14 mouse cellular contexts compared by ENCODE assay signal in the genomic region with DNA sequence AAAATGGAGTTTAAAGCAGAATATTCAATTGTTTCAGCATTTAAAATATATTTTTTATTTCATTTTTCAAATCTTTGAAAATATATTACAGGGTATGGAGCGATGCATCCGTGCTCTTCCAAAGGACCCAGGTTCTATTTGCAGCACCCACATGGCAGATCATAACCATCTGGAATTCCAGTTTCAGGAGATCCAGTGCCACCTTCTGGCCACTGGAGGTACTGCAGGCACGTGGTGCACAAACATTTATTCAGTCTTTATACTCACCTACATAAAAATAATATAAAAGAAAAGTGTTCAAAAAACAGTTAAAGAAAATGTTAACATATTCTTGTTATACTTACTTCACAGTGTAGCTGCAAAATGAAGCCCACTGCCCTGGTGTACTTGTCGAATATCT. TPM values are rescaled to one million over a fixed set of nuclear protein-coding genes. Genes with fewer than 3 reads are reported as not detected.
DNase-seq lines count a peak whose midpoint lies in the region; ATAC-seq and TF ChIP-seq lines count a peak whose summit lies in the region.
"Had no signal": no experiment of that assay in that cellular context is flagged by ENCODE, and none has a peak within 500 bp of the region (broad histone marks: within the 10 kb centered on the region; RNA-seq: fewer than 3 reads in every experiment).

No protein-coding gene starts in this region.

- no peak for DNase-seq in hindbrain, postnatal 0 days (ENCODE audit: low spot score)
- peak; percentile 25 for DNase-seq in lung, postnatal 10 days
- DNase-seq in lung, postnatal 25 days (ENCODE audit: low spot score): no peak
- DNase-seq in MEL (ENCODE audit: low read depth, low spot score): peak; percentile 42
- no peak for DNase-seq in urinary bladder, postnatal 36 days (ENCODE audit: low spot score in 2 of 2)
- DNase-seq in forebrain, embryonic 14.5 days (ENCODE audit: low spot score): no peak
- DNase-seq: kidney, postnatal 14 days; layer of hippocampus, postnatal 36 days; thymus, postnatal 25 days had no signal

- TF ChIP-seq EP300 in MEL (IDR thresholded peaks at IDR 0.05; ENCODE audit: low read depth in 1 of 2, low read length in 2 of 2): no peak

- H3K27ac ChIP-seq in hindbrain, postnatal 0 days: no peak overlapping the region
- H3K27ac ChIP-seq in hindbrain, embryonic 13.5 days: no peak overlapping the region
- H3K27ac ChIP-seq in MEL (ENCODE audit: control insufficient read depth, low read depth, low read length): no peak overlapping the region
- no peak overlapping the region for H3K27ac ChIP-seq in small intestine, adult 2 months (ENCODE audit: insufficient read depth, low read depth, low read length)
- no peak overlapping the region for H3K27ac ChIP-seq in forebrain, embryonic 14.5 days (ENCODE audit: low read depth, low read length)
- H3K27ac ChIP-seq: hindbrain, embryonic 14.5 days had no signal

- no peaks in the 10 kb centered on the region; the same call in 1 of the 2 replicates for H3K4me1 ChIP-seq in hindbrain, postnatal 0 days (ENCODE audit: insufficient read depth, low read length)
- H3K4me1 ChIP-seq in hindbrain, embryonic 13.5 days (replicated peaks): peaks cover 26% of the 10 kb centered on the region
- peaks cover 8 to 21% of the 10 kb centered on the region in 2 experiments for H3K4me1 ChIP-seq in MEL (ENCODE audit: control insufficient read depth in 1 of 2, insufficient read depth in 2 of 2, low read length in 2 of 2)
- peaks cover 20% of the 10 kb centered on the region for H3K4me1 ChIP-seq in small intestine, adult 2 months (ENCODE audit: control insufficient read depth, insufficient read depth, insufficient read length, low read length)
- H3K4me1 ChIP-seq in forebrain, embryonic 14.5 days (ENCODE audit: control insufficient read depth, insufficient read depth, low read length): peaks cover 7% of the 10 kb centered on the region; the same call in 1 of the 2 replicates

- H3K36me3 ChIP-seq in hindbrain, postnatal 0 days (ENCODE audit: insufficient read depth, low read length): no peaks in the 10 kb centered on the region
- no peaks in the 10 kb centered on the region for H3K36me3 ChIP-seq in hindbrain, embryonic 13.5 days
- H3K36me3 ChIP-seq in MEL (ENCODE audit: control insufficient read depth in 1 of 2, insufficient read depth in 2 of 2, low read length in 2 of 2): peaks cover 0 to 12% of the 10 kb centered on the region in 2 experiments; a peak in 2 of 4 replicates
- H3K36me3 ChIP-seq in small intestine, adult 2 months (ENCODE audit: control insufficient read depth, insufficient read depth, low read length): no peaks in the 10 kb centered on the region
- H3K36me3 ChIP-seq in forebrain, embryonic 14.5 days (ENCODE audit: control insufficient read depth, insufficient read depth, low read length): no peaks in the 10 kb centered on the region

- peak; percentile 61 for TF ChIP-seq RAD21 in MEL (IDR thresholded peaks at IDR 0.05; ENCODE audit: low read depth, low read length)

- H3K9ac ChIP-seq in hindbrain, postnatal 0 days (replicated peaks; ENCODE audit: low read length): no peak overlapping the region
- H3K9ac ChIP-seq in hindbrain, embryonic 13.5 days: no peak overlapping the region
- no peak overlapping the region for H3K9ac ChIP-seq in MEL (ENCODE audit: control insufficient read depth, low read depth, low read length, poor library complexity, severe bottlenecking)
- H3K9ac ChIP-seq in forebrain, embryonic 14.5 days (ENCODE audit: low read length): no peak overlapping the region
- H3K9ac ChIP-seq: hindbrain, embryonic 14.5 days had no signal

- H3K4me3 ChIP-seq in hindbrain, postnatal 0 days (ENCODE audit: low read length): no peak overlapping the region
- no peak overlapping the region for H3K4me3 ChIP-seq in hindbrain, embryonic 13.5 days
- no peak overlapping the region for H3K4me3 ChIP-seq in MEL (ENCODE audit: control insufficient read depth in 1 of 2, insufficient read depth in 1 of 2, low read depth in 2 of 2, low read length in 2 of 2)
- no peak overlapping the region for H3K4me3 ChIP-seq in small intestine, adult 2 months (ENCODE audit: low read depth, low read length)
- H3K4me3 ChIP-seq in forebrain, embryonic 14.5 days (ENCODE audit: low read depth, low read length): no peak overlapping the region
- H3K4me3 ChIP-seq: megakaryocyte, embryonic 14.5 days had no signal

- H3K27me3 ChIP-seq in hindbrain, postnatal 0 days (ENCODE audit: insufficient read depth, low read length): no peaks in the 10 kb centered on the region
- H3K27me3 ChIP-seq in hindbrain, embryonic 13.5 days: peaks cover 11% of the 10 kb centered on the region; the same call in 1 of the 2 replicates
- H3K27me3 ChIP-seq in MEL (ENCODE audit: control insufficient read depth in 1 of 2, insufficient read depth in 2 of 2, low read length in 2 of 2): no peaks in the 10 kb centered on the region
- H3K27me3 ChIP-seq in small intestine, adult 2 months (ENCODE audit: control insufficient read depth, insufficient read depth, low read length): no peaks in the 10 kb centered on the region
- no peaks in the 10 kb centered on the region for H3K27me3 ChIP-seq in forebrain, embryonic 14.5 days (replicated peaks; ENCODE audit: control insufficient read depth, insufficient read depth, low read length)
- H3K27me3 ChIP-seq: megakaryocyte, embryonic 14.5 days had no signal

- H3K9me3 ChIP-seq in hindbrain, postnatal 0 days (ENCODE audit: low read length): no peaks in the 10 kb centered on the region
- no peaks in the 10 kb centered on the region for H3K9me3 ChIP-seq in hindbrain, embryonic 13.5 days
- no peaks in the 10 kb centered on the region for H3K9me3 ChIP-seq in MEL (replicated peaks; ENCODE audit: insufficient read depth, low read length)
- no peaks in the 10 kb centered on the region for H3K9me3 ChIP-seq in forebrain, embryonic 14.5 days (replicated peaks; ENCODE audit: control insufficient read depth, low read length)

- no peak for TF ChIP-seq POLR2A in MEL (IDR thresholded peaks at IDR 0.05; ENCODE audit: control insufficient read depth in 1 of 2, insufficient read depth in 1 of 2, low read depth in 1 of 2, low read length in 2 of 2, poor library complexity in 1 of 2)
- TF ChIP-seq POLR2A in small intestine, adult 2 months (IDR thresholded peaks at IDR 0.05; ENCODE audit: low read depth, low read length): no peak

- ATAC-seq in hindbrain, postnatal 0 days: no peak
- no peak for ATAC-seq in hindbrain, embryonic 13.5 days (ENCODE audit: low FRiP score)
- ATAC-seq in forebrain, embryonic 14.5 days: no peak

- H3K79me2 ChIP-seq in MEL (ENCODE audit: control insufficient read depth, insufficient read depth, low read length, poor library complexity): no peaks in the 10 kb centered on the region; the same call in 1 of the 2 replicates

- TF ChIP-seq CTCF in hindbrain, postnatal 0 days (IDR thresholded peaks at IDR 0.05; ENCODE audit: low read depth): peak; percentile 59
- peak; percentile 68 to 74 (median 72) for TF ChIP-seq CTCF in MEL (IDR thresholded peaks at IDR 0.05 in 2 of 3, conservative IDR thresholded peaks at IDR 0.05 in 1 of 3; ENCODE audit: control insufficient read depth in 1 of 3, insufficient read depth in 1 of 3, low read depth in 2 of 3, low read length in 3 of 3, poor library complexity in 1 of 3, severe bottlenecking in 1 of 3)
- peak; percentile 70; the same call in 1 of the 2 replicates for TF ChIP-seq CTCF in small intestine, adult 2 months (IDR thresholded peaks at IDR 0.05; ENCODE audit: extremely low read depth, insufficient read length, insufficient replicate concordance, low read depth, low read length)

- H3K4me2 ChIP-seq in hindbrain, postnatal 0 days (ENCODE audit: low read depth, low read length): no peak overlapping the region
- H3K4me2 ChIP-seq in hindbrain, embryonic 13.5 days: no peak overlapping the region
- H3K4me2 ChIP-seq in forebrain, embryonic 14.5 days (ENCODE audit: low read length): no peak overlapping the region
- H3K4me2 ChIP-seq: hindbrain, embryonic 14.5 days had no signal

- WGBS in hindbrain, postnatal 0 days: 77% methylated on average over 4 of the region's 4 CpGs
- WGBS in hindbrain, embryonic 13.5 days: 77% methylated on average over 4 of the region's 4 CpGs
- 78% methylated on average over 4 of the region's 4 CpGs for WGBS in small intestine, adult 2 months
- WGBS in forebrain, embryonic 14.5 days: 77% methylated on average over 4 of the region's 4 CpGs

RNA-seq across cellular contexts. Expression of gene Cfap45, which starts 2.6 kb away (rescaled TPM):
- 1.0 and 1.2 TPM in 2 replicates for total RNA-seq in hindbrain, postnatal 0 days (2014; rRNA removed)
- 3.7 and 4.5 TPM in 2 replicates for polyA plus RNA-seq in hindbrain, postnatal 0 days (2015; fragmentation: Nextera tagmentation; extraction: Ambion mirVana)
- polyA plus RNA-seq in hindbrain, embryonic 13.5 days (2015; fragmentation: Nextera tagmentation; extraction: Ambion mirVana): 3.7 and 5.2 TPM in 2 replicates
- 0.29 TPM in 1 of 2 replicates, not detected in the other for total RNA-seq in MEL (2012; rRNA removed)
- under 1 TPM in 1 of 2 experiments, not detected in 1; 0.40 TPM for polyA plus RNA-seq in MEL (2012; ENCODE audit: insufficient read depth in 1 of 2, insufficient read length in 2 of 2, low read depth in 1 of 2, low replicate concordance in 2 of 2, missing spikeins in 1 of 2)
- polyA plus RNA-seq in small intestine, adult 2 months (2012; rRNA removed): 0.29 and 1.3 TPM in 2 replicates
- 2.4 and 3.3 TPM in 2 replicates for polyA plus RNA-seq in forebrain, embryonic 14.5 days (2014; fragmentation: Nextera tagmentation; extraction: Ambion mirVana)

RNA-seq across cellular contexts. Expression of gene Tagln2, which starts 18.2 kb away (rescaled TPM):
- 45.1 and 70.2 TPM in 2 replicates for total RNA-seq in hindbrain, postnatal 0 days (2014; rRNA removed)
- 59.2 and 61.6 TPM in 2 replicates for polyA plus RNA-seq in hindbrain, postnatal 0 days (2015; fragmentation: Nextera tagmentation; extraction: Ambion mirVana)
- 67.8 and 72.3 TPM in 2 replicates for polyA plus RNA-seq in hindbrain, embryonic 13.5 days (2015; fragmentation: Nextera tagmentation; extraction: Ambion mirVana)
- 100 and 150 TPM in 2 replicates for total RNA-seq in MEL (2012; rRNA removed)
- 100 to 1,000 TPM; 332 to 581 TPM for polyA plus RNA-seq in MEL (2012; ENCODE audit: insufficient read depth in 1 of 2, insufficient read length in 2 of 2, low read depth in 1 of 2, low replicate concordance in 2 of 2, missing spikeins in 1 of 2)
- polyA plus RNA-seq in small intestine, adult 2 months (2012; rRNA removed): 149 and 284 TPM in 2 replicates
- polyA plus RNA-seq in forebrain, embryonic 14.5 days (2014; fragmentation: Nextera tagmentation; extraction: Ambion mirVana): 40.4 and 53.3 TPM in 2 replicates

RNA-seq across cellular contexts. Expression of gene Igsf9, which starts 36.4 kb away (rescaled TPM):
- 17.9 and 33.0 TPM in 2 replicates for total RNA-seq in hindbrain, postnatal 0 days (2014; rRNA removed)
- polyA plus RNA-seq in hindbrain, postnatal 0 days (2015; fragmentation: Nextera tagmentation; extraction: Ambion mirVana): 10.5 and 13.5 TPM in 2 replicates
- polyA plus RNA-seq in hindbrain, embryonic 13.5 days (2015; fragmentation: Nextera tagmentation; extraction: Ambion mirVana): 57.4 and 62.6 TPM in 2 replicates
- 0.12 and 0.13 TPM in 2 replicates for total RNA-seq in MEL (2012; rRNA removed)
- under 1 TPM in 1 of 2 experiments, not detected in 1; 0.38 TPM for polyA plus RNA-seq in MEL (2012; ENCODE audit: insufficient read depth in 1 of 2, insufficient read length in 2 of 2, low read depth in 1 of 2, low replicate concordance in 2 of 2, missing spikeins in 1 of 2)
- 145 and 516 TPM in 2 replicates for polyA plus RNA-seq in small intestine, adult 2 months (2012; rRNA removed)
- 23.5 and 37.8 TPM in 2 replicates for polyA plus RNA-seq in forebrain, embryonic 14.5 days (2014; fragmentation: Nextera tagmentation; extraction: Ambion mirVana)

RNA-seq across cellular contexts. Expression of gene Vsig8, which starts 37.7 kb away (rescaled TPM):
- 1.9 and 2.9 TPM in 2 replicates for total RNA-seq in hindbrain, postnatal 0 days (2014; rRNA removed)
- polyA plus RNA-seq in hindbrain, postnatal 0 days (2015; fragmentation: Nextera tagmentation; extraction: Ambion mirVana): 1.9 and 2.0 TPM in 2 replicates
- polyA plus RNA-seq in hindbrain, embryonic 13.5 days (2015; fragmentation: Nextera tagmentation; extraction: Ambion mirVana): 0.17 and 0.18 TPM in 2 replicates
- not detected in 2 replicates for total RNA-seq in MEL (2012; rRNA removed)
- not detected for polyA plus RNA-seq in MEL (2012; ENCODE audit: insufficient read depth in 1 of 2, insufficient read length in 2 of 2, low read depth in 1 of 2, low replicate concordance in 2 of 2, missing spikeins in 1 of 2)
- 0.35 and 1.0 TPM in 2 replicates for polyA plus RNA-seq in small intestine, adult 2 months (2012; rRNA removed)
- polyA plus RNA-seq in forebrain, embryonic 14.5 days (2014; fragmentation: Nextera tagmentation; extraction: Ambion mirVana): 0.11 and 0.28 TPM in 2 replicates
- total RNA-seq: common myeloid progenitor, adult 5-6 weeks had no signal

RNA-seq across cellular contexts. Expression of gene Slamf9, which starts 42.9 kb away (rescaled TPM):
- not detected in 2 replicates for total RNA-seq in hindbrain, postnatal 0 days (2014; rRNA removed)
- 0.39 and 0.49 TPM in 2 replicates for polyA plus RNA-seq in hindbrain, postnatal 0 days (2015; fragmentation: Nextera tagmentation; extraction: Ambion mirVana)
- 0.34 TPM in 1 of 2 replicates, not detected in the other for polyA plus RNA-seq in hindbrain, embryonic 13.5 days (2015; fragmentation: Nextera tagmentation; extraction: Ambion mirVana)
- 0.23 TPM in 1 of 2 replicates, not detected in the other for total RNA-seq in MEL (2012; rRNA removed)
- polyA plus RNA-seq in MEL (2012; ENCODE audit: insufficient read depth in 1 of 2, insufficient read length in 2 of 2, low read depth in 1 of 2, low replicate concordance in 2 of 2, missing spikeins in 1 of 2): under 1 TPM in 1 of 2 experiments, not detected in 1; 0.38 TPM
- 2.1 TPM in 2 replicates for polyA plus RNA-seq in small intestine, adult 2 months (2012; rRNA removed)
- polyA plus RNA-seq in forebrain, embryonic 14.5 days (2014; fragmentation: Nextera tagmentation; extraction: Ambion mirVana): 0.16 and 0.34 TPM in 2 replicates
- total RNA-seq: common myeloid progenitor, adult 5-6 weeks had no signal

Comparison
In these comparisons a context has a peak if more than half of its experiments do, and no peak if none do; other contexts are left out.
1. DNase-seq: peak in lung, postnatal 10 days (single experiment) and MEL (single experiment); none in hindbrain, postnatal 0 days (single experiment), lung, postnatal 25 days (single experiment), urinary bladder, postnatal 36 days (0 of 2) and forebrain, embryonic 14.5 days (single experiment).
2. Peak in every context shown above with its lines, with median percentiles within 50 percentile points of each other: CTCF ChIP-seq.